Mouse (Mus musculus) forebrain, embryonic 16.5 days (tissue): Measurements from ENCODE around the gene Ubl7. TPM values are rescaled to one million over a fixed set of nuclear protein-coding genes. Genes with fewer than 3 reads are reported as not detected.

ENCODE experiments used
- ATAC-seq: fragments of 200-750 bp; cut with Nextera tagmentation; 2 replicates; pipeline ENCODE4 v1.8.0; 2017; ENCODE audit warnings: mild to moderate bottlenecking, moderate library complexity
- H3K27ac ChIP-seq: fragments of 300-500 bp; sonication (generic); 2 replicates; pipeline ENCODE4 v1.5.1; 2014; ENCODE audit warnings: low read length, control low read depth
- H3K27me3 ChIP-seq: fragments of 300-500 bp; sonication (generic); replicated peaks from 2 replicates; pipeline ENCODE4 v1.6.1; 2014; ENCODE audit warnings: low read length; ENCODE audit not compliant: control insufficient read depth, insufficient read depth
- H3K36me3 ChIP-seq: fragments of 300-500 bp; sonication (generic); 2 replicates; pipeline ENCODE4 v1.6.1; 2014; ENCODE audit not compliant: control insufficient read depth, insufficient read depth
- H3K4me1 ChIP-seq: fragments of 300-500 bp; sonication (generic); replicated peaks from 2 replicates; pipeline ENCODE4 v1.6.1; 2014; ENCODE audit warnings: low read length; ENCODE audit not compliant: control insufficient read depth, insufficient read depth
- H3K4me2 ChIP-seq: fragments of 300-500 bp; sonication (generic); 2 replicates; pipeline ENCODE4 v1.6.1; 2014; ENCODE audit warnings: mild to moderate bottlenecking, low read length, control low read depth
- H3K4me3 ChIP-seq: fragments of 300-500 bp; sonication (generic); replicated peaks from 2 replicates; pipeline ENCODE4 v1.5.1; 2014; ENCODE audit warnings: mild to moderate bottlenecking, low read length, control low read depth
- H3K9ac ChIP-seq: fragments of 300-500 bp; sonication (generic); replicated peaks from 2 replicates; pipeline ENCODE4 v1.6.1; 2014; ENCODE audit warnings: low read depth, low read length, control low read depth
- H3K9me3 ChIP-seq: fragments of 300-500 bp; sonication (generic); 2 replicates; pipeline ENCODE4 v1.6.1; 2016; ENCODE audit warnings: low read length; ENCODE audit not compliant: control insufficient read depth
- WGBS: fragments of 180-500 bp; shearing (Covaris S2); extraction: QIAGEN DNeasy Blood & Tissue Kit; methylation state at CpG from one replicate; pipeline ENCODE4 v1.1.7; 2014; 5-methylcytosine and 5-hydroxymethylcytosine counted together
- polyA plus RNA-seq: library from polyadenylated mRNA; unstranded; fragments of >200 nt; fragmentation: Nextera tagmentation; extraction: Ambion mirVana; gene quantifications from 2 replicates; pipeline ENCODE4 v1.2.1, GENCODE M21; 2015

Ubl7 gene
- polyA plus RNA-seq, 1 experiment from 2014 or later = 174 TPM

- 65% methylated on average over 6 of the region's 6 CpGs for WGBS
Measured at GRCm38 (mm10) chr9:57932831-57933602, 22.2 kb downstream of the Ubl7 start.

GRCm38 (mm10) chr9:57935683-57936437 is 25.1 kb downstream of the Ubl7 start:
- Histone ChIP-seq H3K4me2 (no peak overlapping the region), H3K9me3 (no peaks in the 10 kb centered on the region), H3K4me3 (no peak overlapping the region), H3K9ac (no peak overlapping the region), H3K27me3 (no peaks in the 10 kb centered on the region), H3K4me1 (peaks cover 35% of the 10 kb centered on the region), H3K27ac (no peak overlapping the region), H3K36me3 (no peaks in the 10 kb centered on the region)
- 25% methylated on average over 6 of the region's 6 CpGs for WGBS
- ATAC-seq = no peak

More at GRCm38 (mm10) chr9:57932831-57933602, 22.2 kb downstream of the Ubl7 start:
- H3K4me2 ChIP-seq = no peak overlapping the region
- peaks cover 23% of the 10 kb centered on the region for H3K4me1 ChIP-seq
- no peaks in the 10 kb centered on the region for H3K9me3 ChIP-seq
- 0 out of 2 replicates have a peak, but pooled peaks cover 6% of the 10 kb centered on the region for H3K36me3 ChIP-seq
- no peak overlapping the region for H3K9ac ChIP-seq
- no peak overlapping the region for H3K4me3 ChIP-seq
- ATAC-seq = peak; percentile 80
- H3K27ac ChIP-seq = no peak overlapping the region; the same call in 1 of the 2 replicates
- H3K27me3 ChIP-seq = no peaks in the 10 kb centered on the region

- peak overlapping the region; percentile 47 for H3K27ac ChIP-seq
- 90% methylated on average over 4 of the region's 4 CpGs for WGBS
- no peak for ATAC-seq
Measured at GRCm38 (mm10) chr9:57937171-57937570, 26.4 kb downstream of the Ubl7 start.

GRCm38 (mm10) chr9:57937651-57938050 is 26.9 kb downstream of the Ubl7 start:
- Histone ChIP-seq H3K4me2 (no peak overlapping the region), H3K9me3 (no peaks in the 10 kb centered on the region), H3K4me3 (no peak overlapping the region), H3K4me1 (peaks cover 49% of the 10 kb centered on the region), H3K27ac (peak overlapping the region; percentile 47; the same call in 1 of the 2 replicates), H3K9ac (no peak overlapping the region), H3K27me3 (no peaks in the 10 kb centered on the region), H3K36me3 (no peaks in the 10 kb centered on the region)
- 47% methylated on average over 6 of the region's 6 CpGs for WGBS
- no peak for ATAC-seq

More at GRCm38 (mm10) chr9:57937171-57937570, 26.4 kb downstream of the Ubl7 start:
- no peaks in the 10 kb centered on the region for H3K9me3 ChIP-seq
- no peaks in the 10 kb centered on the region for H3K27me3 ChIP-seq
- H3K4me2 ChIP-seq = no peak overlapping the region
- peaks cover 46% of the 10 kb centered on the region for H3K4me1 ChIP-seq
- H3K4me3 ChIP-seq = no peak overlapping the region
- H3K9ac ChIP-seq = no peak overlapping the region
- H3K36me3 ChIP-seq = no peaks in the 10 kb centered on the region

DNA sequence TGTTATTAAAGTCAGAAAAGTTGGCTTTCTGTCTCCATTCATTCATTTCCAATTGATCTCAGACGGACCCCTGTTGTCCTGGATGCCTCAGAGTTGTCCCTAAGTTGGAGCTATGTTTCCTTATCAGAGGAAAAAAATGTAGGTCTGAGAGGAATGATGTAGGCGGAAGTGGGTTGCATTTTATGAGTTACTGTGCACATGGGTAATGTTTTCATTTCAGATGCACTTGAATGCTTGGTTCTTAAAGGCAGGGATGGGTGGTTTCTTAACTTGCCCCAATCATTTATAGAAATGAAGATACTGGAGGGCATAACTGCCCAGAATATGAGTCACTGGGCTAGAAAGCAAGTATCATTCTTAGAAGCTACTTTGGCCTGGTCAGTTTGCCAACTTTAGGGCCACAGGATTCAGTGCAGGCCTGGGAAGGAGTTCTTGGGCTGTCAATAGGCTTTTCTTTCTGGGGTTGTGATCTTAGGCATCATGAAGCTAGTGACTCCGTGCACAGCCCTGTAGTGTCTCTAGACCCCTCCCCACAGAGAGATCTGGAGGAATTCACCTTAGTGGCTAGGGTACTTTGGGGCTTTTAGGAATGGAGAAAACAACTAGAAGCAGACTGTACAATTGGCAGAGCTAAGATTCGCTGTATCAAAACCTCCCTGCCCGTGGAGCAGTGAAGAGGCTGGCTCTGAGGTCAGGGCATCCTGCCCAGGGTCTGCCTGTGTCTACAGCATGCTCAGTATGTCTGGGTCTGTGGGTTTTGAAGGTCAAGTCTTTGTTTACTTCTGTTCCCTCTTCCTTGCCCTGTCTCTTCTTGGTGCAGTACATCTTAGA is 27.7 kb downstream of the Ubl7 start:
- no peak for ATAC-seq
- H3K4me1 ChIP-seq = peaks cover 48% of the 10 kb centered on the region
- no peak overlapping the region for H3K4me3 ChIP-seq
- no peak overlapping the region for H3K4me2 ChIP-seq
- 70% methylated on average over 5 of the region's 5 CpGs for WGBS
- no peaks in the 10 kb centered on the region for H3K27me3 ChIP-seq
- peak overlapping the region; percentile 90; the same call in 1 of the 2 replicates for H3K27ac ChIP-seq
- no peaks in the 10 kb centered on the region for H3K9me3 ChIP-seq
- H3K9ac ChIP-seq = no peak overlapping the region
- H3K36me3 ChIP-seq = no peaks in the 10 kb centered on the region

DNA sequence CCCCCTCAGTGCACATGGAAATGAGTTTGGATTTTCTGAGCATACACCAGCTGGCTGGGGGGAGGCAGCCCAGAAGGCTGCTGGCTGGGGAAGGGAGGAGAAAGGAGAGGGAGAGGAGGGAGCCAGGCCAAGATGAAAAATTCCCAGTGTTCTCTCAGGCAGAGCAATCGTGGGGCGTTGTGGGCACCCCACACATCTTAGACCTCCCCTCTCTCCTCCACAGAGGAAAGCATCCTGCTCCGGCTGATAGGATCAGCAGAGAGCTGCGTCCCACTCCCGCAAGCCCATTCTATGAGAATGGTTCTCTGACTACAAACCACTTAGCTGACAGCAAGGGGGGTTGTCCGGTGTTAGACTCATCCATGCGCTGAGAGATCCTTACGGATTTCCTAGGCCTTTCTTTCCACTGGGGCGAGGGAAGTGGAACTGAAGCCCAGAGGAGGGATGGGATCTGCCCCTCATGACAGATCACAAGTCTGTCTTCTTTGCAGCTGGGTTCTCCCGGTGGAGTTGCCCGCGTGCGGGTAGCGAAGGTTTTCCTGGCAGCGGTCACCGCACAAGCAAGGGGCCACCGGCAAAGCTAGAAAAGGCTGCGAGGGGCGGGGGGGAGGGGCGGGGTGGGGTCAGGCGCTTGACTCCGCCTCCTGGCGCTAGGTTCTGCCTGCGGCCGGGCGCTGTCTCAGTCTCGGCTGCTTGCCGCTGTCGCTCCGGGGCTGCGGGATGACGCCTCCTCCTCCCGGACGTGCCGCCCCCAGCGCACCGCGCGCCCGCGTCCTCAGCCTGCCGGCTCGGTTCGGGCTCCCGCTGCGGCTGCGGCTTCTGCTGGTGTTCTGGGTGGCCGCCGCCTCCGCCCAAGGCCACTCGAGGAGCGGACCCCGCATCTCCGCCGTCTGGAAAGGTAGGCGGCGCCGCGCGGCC is 28.9 kb downstream of the Ubl7 start, which contains the start of gene Sema7a:
Sema7a (plus strand) TSS at position 682 of the 918 bp plus-strand sequence.
- Histone ChIP-seq H3K9me3 (no peaks in the 10 kb centered on the region), H3K36me3 (no peaks in the 10 kb centered on the region), H3K4me3 (peak within 1 kb of the TSS; percentile 85), H3K27ac (peak within 1 kb of the TSS; percentile 90), H3K4me2 (peak within 1 kb of the TSS; percentile 72), H3K27me3 (no peaks in the 10 kb centered on the region), H3K9ac (peak within 1 kb of the TSS; percentile 92), H3K4me1 (peaks cover 49% of the 10 kb centered on the region)
- WGBS = under 1% methylated on average over 54 of the region's 60 CpGs
- peak; percentile 84 for ATAC-seq

- Histone ChIP-seq H3K27ac (peak overlapping the region; percentile 90), H3K4me3 (peak overlapping the region; percentile 85), H3K4me1 (peaks cover 54% of the 10 kb centered on the region), H3K27me3 (no peaks in the 10 kb centered on the region), H3K9ac (peak overlapping the region; percentile 92), H3K4me2 (peak overlapping the region; percentile 72), H3K9me3 (no peaks in the 10 kb centered on the region), H3K36me3 (no peaks in the 10 kb centered on the region)
- peak; percentile 69 for ATAC-seq
- 0% methylated on average over 39 of the region's 44 CpGs for WGBS
Measured at GRCm38 (mm10) chr9:57940349-57940794, 29.6 kb downstream of the Ubl7 start.
